Mouse (Mus musculus) ovary, adult 2 months (tissue): Measurements from ENCODE around the gene Thoc6. TPM values are rescaled to one million over a fixed set of nuclear protein-coding genes. Genes with fewer than 3 reads are reported as not detected.

ENCODE experiments used
- polyA plus RNA-seq: library from polyadenylated mRNA; depleted of rRNA; stranded (reverse); fragments of >200 nt; gene quantifications from 2 replicates; pipeline ENCODE4 v1.2.3, GENCODE M21; 2012; rRNA removed

Gene Thoc6
- polyA plus RNA-seq: 33.8 and 40.2 TPM in 2 replicates

GRCm38 (mm10) chr17:23673424-23674073 lies at the start of gene Thoc6, which contains the start of gene Hcfc1r1:
Thoc6 (minus strand) TSS chr17:23673882.
Hcfc1r1 (plus strand) TSS chr17:23673596.

GRCm38 (mm10) chr17:23722376-23723125 lies 48.9 kb upstream of the Thoc6 start, which contains the start of gene 1520401A03Rik:
1520401A03Rik (minus strand) TSS chr17:23722783.

GRCm38 (mm10) chr17:23683856-23684672 lies 10.4 kb upstream of the Thoc6 start, which contains the start of gene Cldn9:
Cldn9 (minus strand) TSS chr17:23684026.

GRCm38 (mm10) chr17:23679127-23679835 lies 5.6 kb upstream of the Thoc6 start, which contains the start of gene Cldn6:
Cldn6 (plus strand) TSS chr17:23679249.

GRCm38 (mm10) chr17:23677236-23677679 lies 3.6 kb upstream of the Thoc6 start, which contains the start of gene Tnfrsf12a:
Tnfrsf12a (minus strand) TSS chr17:23677468.

GRCm38 (mm10) chr17:23660117-23660875 lies 13.4 kb downstream of the Thoc6 start, which contains the start of gene Bicdl2:
Bicdl2 (plus strand) TSS chr17:23660506.

GRCm38 (mm10) chr17:23644613-23645495 lies 28.8 kb downstream of the Thoc6 start, which contains the start of gene Mmp25:
Mmp25 (minus strand) TSS chr17:23645277.

Other genes starting within 250 kb of the Thoc6 start
- gene Vmn2r117, start 194.2 kb downstream of the Thoc6 start, polyA plus RNA-seq: not detected in 2 replicates
- gene Zfp213, start 109.6 kb downstream of the Thoc6 start, polyA plus RNA-seq: 28.2 and 29.6 TPM in 2 replicates
- 37.1 and 44.1 TPM in 2 replicates for gene Zfp13, start 74.4 kb downstream of the Thoc6 start, polyA plus RNA-seq
- 0.11 and 0.26 TPM in 2 replicates for gene Zscan10, start 73.0 kb downstream of the Thoc6 start, polyA plus RNA-seq
- gene Mmp25, start 28.6 kb downstream of the Thoc6 start, polyA plus RNA-seq: 0.45 and 0.59 TPM in 2 replicates
- gene Bicdl2, start 13.4 kb downstream of the Thoc6 start, polyA plus RNA-seq: 1.9 and 2.2 TPM in 2 replicates
- 255 and 265 TPM in 2 replicates for gene Hcfc1r1, start 286 bp downstream of the Thoc6 start, polyA plus RNA-seq
- 86.1 and 128 TPM in 2 replicates for gene Tnfrsf12a, start 3.6 kb upstream of the Thoc6 start, polyA plus RNA-seq
- gene Cldn6, start 5.4 kb upstream of the Thoc6 start, polyA plus RNA-seq: 0.17 and 0.45 TPM in 2 replicates
- gene Cldn9, start 10.1 kb upstream of the Thoc6 start, polyA plus RNA-seq: 0.43 and 0.55 TPM in 2 replicates
- gene 1520401A03Rik, start 48.9 kb upstream of the Thoc6 start, polyA plus RNA-seq: 0.20 and 0.23 TPM in 2 replicates
- gene Pkmyt1, start 52.5 kb upstream of the Thoc6 start, polyA plus RNA-seq: 42.7 and 44.1 TPM in 2 replicates
- 53.7 and 55.7 TPM in 2 replicates for gene Paqr4, start 67.0 kb upstream of the Thoc6 start, polyA plus RNA-seq
- 0.11 and 0.25 TPM in 2 replicates for gene Kremen2, start 72.0 kb upstream of the Thoc6 start, polyA plus RNA-seq
- 49.4 and 56.6 TPM in 2 replicates for gene Flywch1, start 97.7 kb upstream of the Thoc6 start, polyA plus RNA-seq
- gene Flywch2, start 112.2 kb upstream of the Thoc6 start, polyA plus RNA-seq: 14.5 and 15.3 TPM in 2 replicates
- gene Srrm2, start 116.7 kb upstream of the Thoc6 start, polyA plus RNA-seq: 840 and 913 TPM in 2 replicates
- gene Elob, start 155.3 kb upstream of the Thoc6 start, polyA plus RNA-seq: 548 and 704 TPM in 2 replicates
- 0.15 and 0.17 TPM in 2 replicates for gene Prss33, start 162.2 kb upstream of the Thoc6 start, polyA plus RNA-seq
- 0.71 and 1.6 TPM in 2 replicates for gene Prss32, start 170.0 kb upstream of the Thoc6 start, polyA plus RNA-seq
- gene Prss41, start 170.3 kb upstream of the Thoc6 start, polyA plus RNA-seq: 0.32 and 0.58 TPM in 2 replicates
- not detected in 2 replicates for gene Prss21, start 194.2 kb upstream of the Thoc6 start, polyA plus RNA-seq
- gene Dcpp1, start 207.0 kb upstream of the Thoc6 start, polyA plus RNA-seq: 1.0 and 5.2 TPM in 2 replicates
- gene Dcpp2, start 207.0 kb upstream of the Thoc6 start, polyA plus RNA-seq: 1.0 and 1.4 TPM in 2 replicates
- 7.0 and 7.8 TPM in 2 replicates for gene Dcpp3, start 243.6 kb upstream of the Thoc6 start, polyA plus RNA-seq